Mouse (Mus musculus) neural tube, embryonic 14.5 days (tissue): Measurements from ENCODE around the gene Stard10. TPM values are rescaled to one million over a fixed set of nuclear protein-coding genes. Genes with fewer than 3 reads are reported as not detected.

ENCODE experiments used
- ATAC-seq: fragments of 200-750 bp; cut with Nextera tagmentation; 2 replicates; pipeline ENCODE4 v1.8.0; 2017; ENCODE audit warnings: low read depth, mild to moderate bottlenecking, moderate TSS enrichment, moderate library complexity
- H3K27ac ChIP-seq: fragments of 300-500 bp; sonication (generic); 2 replicates; pipeline ENCODE4 v1.5.1; 2014; ENCODE audit warnings: low read depth, mild to moderate bottlenecking, control low read depth, low read length, moderate library complexity, mixed read lengths
- H3K27me3 ChIP-seq: fragments of 300-500 bp; sonication (generic); 2 replicates; pipeline ENCODE4 v1.6.1; 2014; ENCODE audit warnings: low read length; ENCODE audit not compliant: control insufficient read depth, insufficient read depth
- H3K36me3 ChIP-seq: fragments of 300-500 bp; sonication (generic); 2 replicates; pipeline ENCODE4 v1.6.1; 2014; ENCODE audit warnings: low read length, mixed read lengths; ENCODE audit not compliant: control insufficient read depth, insufficient read depth
- H3K4me1 ChIP-seq: fragments of 300-500 bp; sonication (generic); 2 replicates; pipeline ENCODE4 v1.6.1; 2014; ENCODE audit warnings: low read length; ENCODE audit not compliant: control insufficient read depth, insufficient read depth
- H3K4me2 ChIP-seq: fragments of 300-500 bp; sonication (generic); 2 replicates; pipeline ENCODE4 v1.6.1; 2014; ENCODE audit warnings: mild to moderate bottlenecking, low read depth, low read length, control low read depth
- H3K4me3 ChIP-seq: fragments of 300-500 bp; sonication (generic); 2 replicates; pipeline ENCODE4 v1.5.1; 2014; ENCODE audit warnings: low read depth, low read length, control low read depth, mixed read lengths
- H3K9ac ChIP-seq: fragments of 300-500 bp; sonication (generic); replicated peaks from 2 replicates; pipeline ENCODE4 v1.6.1; 2014; ENCODE audit warnings: low read depth, mild to moderate bottlenecking, control low read depth, low read length, mixed read lengths
- H3K9me3 ChIP-seq: fragments of 300-500 bp; sonication (generic); 2 replicates; pipeline ENCODE4 v1.6.1; 2016; ENCODE audit warnings: low read length; ENCODE audit not compliant: control insufficient read depth
- WGBS: fragments of 180-500 bp; shearing (Covaris S2); extraction: QIAGEN DNeasy Blood & Tissue Kit; methylation state at CpG from one replicate; pipeline ENCODE4 v1.1.7; 2014; 5-methylcytosine and 5-hydroxymethylcytosine counted together
- polyA plus RNA-seq: library from polyadenylated mRNA; unstranded; fragments of >200 nt; fragmentation: Nextera tagmentation; extraction: Ambion mirVana; gene quantifications from 2 replicates; pipeline ENCODE4 v1.2.1, GENCODE M21; 2014

Gene Stard10
- polyA plus RNA-seq: 12.6 and 17.4 TPM in 2 replicates

DNA sequence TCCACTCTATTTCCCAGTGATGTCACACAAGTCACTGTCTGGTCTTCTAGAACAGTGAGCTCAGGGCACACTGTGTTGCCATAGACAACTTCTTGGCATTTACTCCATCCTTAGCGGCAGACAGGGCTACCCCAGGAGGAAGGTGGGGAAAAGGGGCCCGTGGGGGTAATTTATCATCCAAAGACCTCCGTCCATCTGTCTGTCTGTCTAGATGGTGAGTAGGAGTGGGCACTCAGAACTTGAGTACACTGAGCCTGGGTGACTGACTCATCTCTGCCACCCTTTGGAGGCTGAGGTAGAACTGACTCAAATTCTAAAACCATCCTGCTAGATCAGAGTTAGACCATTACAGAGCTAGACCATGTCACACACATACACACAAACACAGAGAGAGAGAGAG, at the start of gene Stard10:
Gene Stard10, plus strand, starts transcription at position 73 of the 400 bp plus-strand sequence.
- H3K27ac ChIP-seq: no peak within 1 kb of the TSS
- no peaks in the 10 kb centered on the region for H3K27me3 ChIP-seq
- H3K4me1 ChIP-seq: no peaks in the 10 kb centered on the region
- H3K9ac ChIP-seq: no peak within 1 kb of the TSS
- H3K4me2 ChIP-seq: no peak within 1 kb of the TSS
- no peak for ATAC-seq
- no peaks in the 10 kb centered on the region for H3K36me3 ChIP-seq
- no peak within 1 kb of the TSS for H3K4me3 ChIP-seq
- 74% methylated on average over 3 of the region's 3 CpGs for WGBS
- no peaks in the 10 kb centered on the region for H3K9me3 ChIP-seq

DNA sequence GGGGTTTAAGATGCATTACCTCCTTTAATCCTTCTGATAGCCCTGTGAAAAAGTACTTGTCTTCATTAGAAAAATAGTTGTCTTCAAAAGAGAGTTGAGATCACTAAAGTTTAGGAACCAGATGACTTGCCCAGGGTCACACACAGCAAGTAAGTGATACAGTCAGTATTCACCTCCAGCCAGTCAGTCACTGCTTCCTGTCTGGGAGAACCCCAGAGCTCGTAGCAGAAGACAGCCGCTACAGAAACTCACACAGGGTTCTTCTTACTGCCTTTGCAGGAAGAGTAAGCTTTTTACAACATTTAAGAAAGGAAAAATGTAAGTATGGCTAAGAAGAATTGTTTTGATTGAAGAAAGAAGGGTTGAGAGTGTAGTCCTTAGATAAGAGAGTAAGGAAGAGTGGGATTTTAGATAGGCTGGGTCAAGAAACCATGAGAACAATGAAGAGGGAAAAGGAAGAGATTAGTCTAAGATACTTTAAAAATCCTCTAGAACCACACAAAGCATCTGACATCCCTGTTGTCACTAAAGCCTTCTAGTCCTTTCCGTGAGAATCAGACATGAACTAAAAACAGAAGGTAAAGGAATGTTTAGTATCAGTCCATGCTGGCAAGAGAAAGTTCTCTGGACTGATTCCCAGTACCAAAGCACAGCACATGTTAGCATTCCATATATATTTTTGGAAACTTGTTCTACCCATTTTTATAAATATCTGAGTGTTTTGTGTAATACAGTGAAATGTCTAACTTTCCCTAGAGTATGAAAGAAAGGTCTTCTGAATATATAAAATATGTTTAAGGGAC, 49.2 kb upstream of the Stard10 start:
- H3K36me3 ChIP-seq: 0 out of 2 replicates have a peak, but pooled peaks cover 2% of the 10 kb centered on the region
- no peaks in the 10 kb centered on the region for H3K9me3 ChIP-seq
- H3K27ac ChIP-seq: no peak overlapping the region
- no peak overlapping the region for H3K4me3 ChIP-seq
- H3K4me2 ChIP-seq: no peak overlapping the region
- H3K9ac ChIP-seq: no peak overlapping the region
- no peaks in the 10 kb centered on the region for H3K27me3 ChIP-seq
- WGBS: 88% methylated on average over 3 of the region's 3 CpGs
- no peaks in the 10 kb centered on the region for H3K4me1 ChIP-seq
- no peak for ATAC-seq

DNA sequence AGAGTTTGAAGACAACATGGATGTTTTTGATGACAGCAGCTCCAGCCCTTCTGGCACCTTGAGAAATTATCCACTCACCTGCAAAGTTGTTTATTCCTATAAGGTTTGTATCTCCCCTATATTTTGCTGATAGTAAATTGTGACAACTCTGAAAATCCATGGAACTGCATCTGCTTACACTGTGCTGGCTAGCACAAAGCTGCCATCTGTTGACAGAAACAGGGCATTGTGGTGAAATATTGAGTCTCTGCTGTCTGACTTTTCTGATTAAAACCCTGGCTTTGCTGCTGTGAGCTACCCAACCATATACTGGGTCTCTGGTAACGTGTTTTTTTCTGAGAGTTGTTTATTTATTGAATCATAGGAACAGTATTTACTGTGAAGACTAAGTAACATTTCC, 45.3 kb upstream of the Stard10 start:
- Histone ChIP-seq H3K4me3 (no peak overlapping the region), H3K9ac (no peak overlapping the region), H3K36me3 (peaks cover 7% of the 10 kb centered on the region), H3K4me1 (no peaks in the 10 kb centered on the region), H3K9me3 (no peaks in the 10 kb centered on the region), H3K27ac (no peak overlapping the region), H3K27me3 (no peaks in the 10 kb centered on the region), H3K4me2 (no peak overlapping the region)
- no peak for ATAC-seq
- WGBS: 82% methylated on average over 1 of the region's 1 CpGs

DNA sequence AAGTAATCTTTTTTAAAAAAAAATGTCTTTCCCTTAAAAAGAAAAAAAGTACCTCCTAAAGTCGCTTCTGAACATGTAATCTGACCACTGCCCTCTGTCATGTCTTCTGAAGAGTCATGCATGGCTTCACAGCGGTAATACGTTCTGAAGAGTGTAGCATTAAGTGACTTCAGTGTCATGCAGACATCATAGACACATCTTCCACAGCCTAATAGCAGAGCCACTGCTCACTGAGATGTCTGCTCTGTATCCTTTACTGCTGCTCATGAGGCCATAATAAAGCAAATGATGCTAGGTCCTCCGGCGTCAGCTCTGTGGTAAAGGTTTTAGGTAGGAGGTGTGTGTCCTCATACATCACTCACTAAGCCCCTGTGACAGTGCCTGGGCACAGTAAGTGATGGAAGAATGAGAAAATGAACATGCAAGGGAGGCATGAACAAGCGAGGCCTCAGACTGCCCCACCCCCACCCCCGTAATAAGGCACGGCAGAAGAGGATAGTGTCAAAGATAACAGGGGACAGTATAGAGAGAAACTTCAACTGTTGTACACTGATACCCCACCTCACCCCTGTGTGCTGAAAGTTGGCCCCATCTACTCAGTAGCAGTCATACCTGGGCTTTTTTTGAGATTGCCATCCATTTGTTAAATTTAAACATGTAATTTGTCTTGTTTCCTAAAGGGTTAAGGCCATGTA, 44.3 kb upstream of the Stard10 start:
- H3K27me3 ChIP-seq: no peaks in the 10 kb centered on the region
- H3K9ac ChIP-seq: no peak overlapping the region
- no peak overlapping the region for H3K4me2 ChIP-seq
- 91% methylated on average over 8 of the region's 8 CpGs for WGBS
- no peaks in the 10 kb centered on the region for H3K9me3 ChIP-seq
- ATAC-seq: no peak
- peaks cover 7% of the 10 kb centered on the region for H3K36me3 ChIP-seq
- no peaks in the 10 kb centered on the region for H3K4me1 ChIP-seq
- H3K27ac ChIP-seq: no peak overlapping the region
- H3K4me3 ChIP-seq: no peak overlapping the region

DNA sequence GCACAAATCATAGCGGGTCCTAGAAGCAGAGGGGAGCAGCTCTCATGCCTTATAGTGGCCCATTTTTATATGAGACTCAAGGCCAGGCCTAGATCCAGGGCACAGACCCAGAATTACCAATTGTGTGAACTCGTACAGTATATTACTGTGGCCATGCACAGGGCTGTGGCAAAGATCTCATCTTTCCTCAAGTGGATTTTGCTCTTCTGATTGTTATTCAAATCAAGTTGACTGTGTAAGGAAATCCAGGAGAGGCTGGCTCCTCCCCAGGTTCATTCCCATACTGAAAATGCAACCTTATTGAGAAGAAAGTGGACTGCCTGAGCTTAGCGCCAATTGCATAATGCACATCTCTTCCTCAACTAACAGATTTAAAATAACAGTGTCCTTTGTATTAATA, 34.2 kb upstream of the Stard10 start:
- Histone ChIP-seq H3K27ac (no peak overlapping the region), H3K27me3 (no peaks in the 10 kb centered on the region), H3K36me3 (peaks cover 21% of the 10 kb centered on the region), H3K4me3 (no peak overlapping the region), H3K9me3 (no peaks in the 10 kb centered on the region), H3K9ac (no peak overlapping the region), H3K4me2 (no peak overlapping the region), H3K4me1 (no peaks in the 10 kb centered on the region)
- no peak for ATAC-seq
- 94% methylated on average over 3 of the region's 3 CpGs for WGBS

DNA sequence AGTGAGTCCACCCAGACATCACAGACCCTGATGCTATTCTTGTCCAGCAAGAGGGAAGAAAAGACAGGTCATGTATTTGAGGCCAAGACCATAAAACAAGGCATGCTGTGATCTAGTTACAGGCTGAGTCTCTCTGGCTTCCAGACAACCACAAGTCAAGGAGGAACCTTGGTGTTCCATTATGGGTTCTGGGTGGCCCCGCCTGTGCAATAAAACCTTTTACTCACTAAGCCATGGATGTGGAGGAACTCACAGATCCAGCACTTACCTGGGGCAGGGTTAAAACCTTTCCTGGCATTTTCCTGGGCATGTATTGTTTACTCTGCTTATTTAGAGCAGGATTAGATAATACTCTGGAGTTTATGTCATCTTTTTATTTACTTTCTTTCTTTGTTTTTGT, 32.4 kb upstream of the Stard10 start:
- Histone ChIP-seq H3K9me3 (no peaks in the 10 kb centered on the region), H3K36me3 (peaks cover 21% of the 10 kb centered on the region), H3K4me2 (no peak overlapping the region), H3K27me3 (no peaks in the 10 kb centered on the region), H3K27ac (no peak overlapping the region), H3K4me3 (no peak overlapping the region), H3K9ac (no peak overlapping the region), H3K4me1 (no peaks in the 10 kb centered on the region)
- 81% methylated on average over 1 of the region's 1 CpGs for WGBS
- ATAC-seq: no peak

DNA sequence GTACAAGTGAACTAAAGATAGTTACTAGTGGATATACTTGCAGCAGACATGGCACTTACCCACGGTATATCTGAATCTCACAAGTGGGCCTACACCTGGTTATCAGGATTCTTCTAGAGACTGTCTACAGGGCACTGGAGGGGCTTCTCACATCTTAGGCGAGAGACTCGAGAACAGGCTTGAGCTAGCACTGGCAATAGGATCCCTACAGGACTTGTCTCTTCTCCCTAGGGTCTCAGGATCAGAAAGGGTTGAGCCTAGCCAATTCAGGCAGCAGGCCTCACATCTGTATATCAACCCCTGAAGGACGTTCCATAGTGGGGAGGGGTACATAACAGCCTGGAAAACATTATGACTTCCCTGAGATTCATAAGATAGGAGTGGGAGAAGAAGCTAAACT, 30.0 kb upstream of the Stard10 start:
- Histone ChIP-seq H3K9me3 (no peaks in the 10 kb centered on the region), H3K27me3 (no peaks in the 10 kb centered on the region), H3K9ac (no peak overlapping the region), H3K4me2 (no peak overlapping the region), H3K27ac (no peak overlapping the region), H3K36me3 (peaks cover 21% of the 10 kb centered on the region), H3K4me1 (no peaks in the 10 kb centered on the region), H3K4me3 (no peak overlapping the region)
- no peak for ATAC-seq
- 92% methylated on average over 4 of the region's 4 CpGs for WGBS

DNA sequence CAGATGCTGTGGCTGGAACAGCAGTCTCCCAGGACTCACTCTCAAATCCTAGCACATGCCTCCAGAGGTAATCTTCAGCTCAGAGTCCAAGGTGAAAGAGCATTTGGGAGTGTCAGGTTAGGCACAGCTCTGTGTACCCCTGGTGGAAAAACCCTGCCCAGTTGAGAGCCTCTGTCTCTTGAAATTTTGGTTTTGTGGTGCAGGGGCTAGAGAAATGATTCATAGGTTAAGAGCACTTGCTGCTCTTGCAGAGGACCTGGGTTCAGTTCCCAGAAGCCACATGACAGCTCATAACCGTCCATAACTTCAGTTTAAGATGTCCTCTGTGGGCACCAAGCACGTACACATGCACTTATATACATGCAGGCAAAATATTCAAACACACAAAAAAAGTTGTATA, 29.1 kb upstream of the Stard10 start:
- Histone ChIP-seq H3K4me2 (no peak overlapping the region), H3K27ac (no peak overlapping the region), H3K4me1 (no peaks in the 10 kb centered on the region), H3K9ac (no peak overlapping the region), H3K36me3 (peaks cover 12% of the 10 kb centered on the region), H3K9me3 (no peaks in the 10 kb centered on the region), H3K4me3 (no peak overlapping the region), H3K27me3 (no peaks in the 10 kb centered on the region)
- no peak for ATAC-seq
- 87% methylated on average over 2 of the region's 2 CpGs for WGBS

DNA sequence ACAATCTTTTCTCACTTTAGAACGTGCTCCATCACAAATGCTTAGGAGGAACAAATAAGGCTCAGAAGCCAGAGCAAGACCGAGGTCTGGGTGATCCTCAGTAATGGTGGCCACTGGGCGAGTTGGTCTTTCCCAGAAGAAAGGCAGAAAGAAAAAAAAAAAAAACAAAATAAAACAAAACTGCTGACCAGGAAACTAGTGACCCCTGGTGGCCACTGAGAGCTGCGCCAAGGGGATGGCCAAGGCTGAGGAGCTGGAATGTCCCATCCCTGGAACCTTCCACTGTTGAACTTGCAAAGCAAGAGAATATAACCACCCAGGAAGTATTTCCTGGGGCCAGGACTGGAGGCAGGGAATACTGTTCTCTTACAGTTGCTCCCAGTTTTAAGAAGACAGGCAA, 28.4 kb upstream of the Stard10 start:
- no peak overlapping the region for H3K9ac ChIP-seq
- H3K4me3 ChIP-seq: no peak overlapping the region
- H3K36me3 ChIP-seq: peaks cover 9% of the 10 kb centered on the region
- 43% methylated on average over 4 of the region's 4 CpGs for WGBS
- H3K9me3 ChIP-seq: no peaks in the 10 kb centered on the region
- no peak for ATAC-seq
- no peaks in the 10 kb centered on the region for H3K27me3 ChIP-seq
- no peak overlapping the region for H3K27ac ChIP-seq
- H3K4me1 ChIP-seq: no peaks in the 10 kb centered on the region
- H3K4me2 ChIP-seq: no peak overlapping the region
